Mouse (Mus musculus) embryonic stem cell, embryonic (primary cell): ENCODE data around the gene Orc3.

Source experiments
- CTCF ChIA-PET, 4 experiments: fragments of 300-600 bp in 2 of 4; fragments of 350-600 bp in 2 of 4; sonication (Branson Sonifier 250); formaldehyde crosslinking; loops; one replicate each; lab custom pipeline; 2022; ENCODE audit warnings: inconsistent platforms in 2 of 4; lab: Charles Lee
- POLR2A ChIA-PET, 4 experiments: fragments of 300-600 bp in 2 of 4; fragments of 350-600 bp in 2 of 4; sonication (Branson Sonifier 250); formaldehyde crosslinking; loops; one replicate each; lab custom pipeline; 2022; ENCODE audit warnings: antibody characterized with exemption in 4 of 4, inconsistent platforms in 1 of 4; lab: Charles Lee

Orc3 gene

GRCm38 (mm10) chr4:34614630-34615094 lies at the start of gene Orc3, which contains the start of gene Rars2:
TSS of gene Orc3 (minus strand) at chr4:34614944.
TSS of gene Rars2 (plus strand) at chr4:34614957.
- CTCF ChIA-PET, result no interaction called here
- POLR2A ChIA-PET, result interaction anchor here in 3 of 4 experiments (1.0 to 2.6 kb wide), 15 partner anchors 9 to 305 kb away, joined by 3 to 10 read pairs (median 4); no protein-coding TSS in a partner anchor

- CTCF ChIA-PET, result no interaction called here
These were observed 47.2 kb upstream of the Orc3 start for GRCm38 (mm10) chr4:34661927-34662326.

GRCm38 (mm10) chr4:34661514-34661913 lies 46.8 kb upstream of the Orc3 start:
- CTCF ChIA-PET, result no interaction called here
- POLR2A ChIA-PET, result interaction anchor here (0.6 to 2.7 kb wide), 12 partner anchors 8 to 225 kb away, joined by 3 to 18 read pairs (median 4); partner anchors contain the start of genes Orc3 (in 1 of the 4) and Rars2 (in 1 of the 4)

More at GRCm38 (mm10) chr4:34661927-34662326, 47.2 kb upstream of the Orc3 start:
- POLR2A ChIA-PET, result interaction anchor here (0.8 to 2.7 kb wide), 9 partner anchors 10 to 224 kb away, joined by 3 to 18 read pairs (median 4); partner anchors contain the start of genes Orc3 (in 1 of the 4) and Rars2 (in 1 of the 4)

GRCm38 (mm10) chr4:34659012-34659411 lies 44.3 kb upstream of the Orc3 start:
- CTCF ChIA-PET, result no interaction called here
- POLR2A ChIA-PET, result no interaction called here

- ChIA-PET CTCF (no interaction called here), POLR2A (interaction anchor here in 1 of 4 experiments (0.7 to 2.5 kb wide), 3 partner anchors 11 to 122 kb away, joined by 3 to 7 read pairs (median 3); no protein-coding TSS in a partner anchor)
These were observed 41.4 kb upstream of the Orc3 start for GRCm38 (mm10) chr4:34656101-34656500.

GRCm38 (mm10) chr4:34653179-34653578 lies 38.4 kb upstream of the Orc3 start:
- POLR2A ChIA-PET, result no interaction called here
- CTCF ChIA-PET, result no interaction called here

GRCm38 (mm10) chr4:34644779-34645178 lies 30.0 kb upstream of the Orc3 start:
- ChIA-PET CTCF (no interaction called here), POLR2A (interaction anchor here in 1 of 4 experiments (0.8 to 1.6 kb wide), 5 partner anchors 10 to 29 kb away, joined by 3 to 7 read pairs (median 3); partner anchors contain the start of genes Orc3 and Rars2)

GRCm38 (mm10) chr4:34640731-34641130 lies 26.0 kb upstream of the Orc3 start:
- ChIA-PET POLR2A (no interaction called here), CTCF (no interaction called here)

- ChIA-PET POLR2A (interaction anchor here in 1 of 4 experiments (0.6 kb wide), 1 partner anchor 21 kb away, joined by 3 read pairs; no protein-coding TSS in a partner anchor), CTCF (interaction anchor here in 1 of 4 experiments (0.6 kb wide), 1 partner anchor 1105 kb away, joined by 3 read pairs; no protein-coding TSS in a partner anchor)
These were observed 25.1 kb upstream of the Orc3 start for GRCm38 (mm10) chr4:34639745-34640364.

- ChIA-PET CTCF (interaction anchor here in 2 of 4 experiments (0.6 kb wide), 2 partner anchors 13 to 921 kb away, joined by 4 read pairs; no protein-coding TSS in a partner anchor), POLR2A (interaction anchor here in 2 of 4 experiments (0.7 to 1.7 kb wide), 5 partner anchors 9 to 34 kb away, joined by 3 to 6 read pairs (median 3); no protein-coding TSS in a partner anchor)
These were observed 23.1 kb upstream of the Orc3 start for GRCm38 (mm10) chr4:34637851-34638250.

GRCm38 (mm10) chr4:34637386-34637785 lies 22.6 kb upstream of the Orc3 start:
- CTCF ChIA-PET, result interaction anchor here in 3 of 4 experiments (0.6 to 1.0 kb wide), 4 partner anchors 12 to 921 kb away, joined by 3 to 4 read pairs (median 4); no protein-coding TSS in a partner anchor
- POLR2A ChIA-PET, result interaction anchor here in 2 of 4 experiments (0.6 to 1.7 kb wide), 7 partner anchors 9 to 56 kb away, joined by 3 to 6 read pairs (median 3); partner anchors contain the start of gene Slc35a1 (in 1 of the 2)

- ChIA-PET POLR2A (interaction anchor here in 2 of 4 experiments (0.6 to 1.4 kb wide), 3 partner anchors 21 to 165 kb away, joined by 3 read pairs; no protein-coding TSS in a partner anchor), CTCF (interaction anchor here in 2 of 4 experiments (0.7 to 1.0 kb wide), 2 partner anchors 59 to 428 kb away, joined by 3 read pairs; no protein-coding TSS in a partner anchor)
These were observed 21.3 kb upstream of the Orc3 start for GRCm38 (mm10) chr4:34636036-34636435.

GRCm38 (mm10) chr4:34634129-34634528 lies 19.4 kb upstream of the Orc3 start:
- POLR2A ChIA-PET, result interaction anchor here in 1 of 4 experiments (1.0 to 1.6 kb wide), 2 partner anchors 11 kb away, joined by 3 read pairs; no protein-coding TSS in a partner anchor
- CTCF ChIA-PET, result no interaction called here

GRCm38 (mm10) chr4:34629956-34630355 lies 15.2 kb upstream of the Orc3 start:
- ChIA-PET POLR2A (interaction anchor here in 1 of 4 experiments (0.6 kb wide), 1 partner anchor 50 kb away, joined by 3 read pairs; no protein-coding TSS in a partner anchor), CTCF (no interaction called here)

GRCm38 (mm10) chr4:34626401-34626800 lies 11.7 kb upstream of the Orc3 start:
- ChIA-PET POLR2A (interaction anchor here in 2 of 4 experiments (0.9 to 2.1 kb wide), 5 partner anchors 10 to 36 kb away, joined by 3 to 7 read pairs (median 3); partner anchors contain the start of genes Orc3 (in 1 of the 2) and Rars2 (in 1 of the 2)), CTCF (no interaction called here)

GRCm38 (mm10) chr4:34625556-34625955 lies 10.8 kb upstream of the Orc3 start:
- ChIA-PET POLR2A (interaction anchor here in 2 of 4 experiments (0.9 to 2.1 kb wide), 5 partner anchors 9 to 37 kb away, joined by 3 to 7 read pairs (median 3); partner anchors contain the start of genes Orc3 (in 1 of the 2) and Rars2 (in 1 of the 2)), CTCF (no interaction called here)

GRCm38 (mm10) chr4:34616146-34616545 lies 1.4 kb upstream of the Orc3 start:
- CTCF ChIA-PET, result interaction anchor here in 1 of 4 experiments (0.5 kb wide), 1 partner anchor 307 kb away, joined by 3 read pairs; no protein-coding TSS in a partner anchor
- POLR2A ChIA-PET, result interaction anchor here in 3 of 4 experiments (1.1 to 2.6 kb wide), 17 partner anchors 10 to 304 kb away, joined by 3 to 10 read pairs (median 6); partner anchors contain the start of gene Akirin2 (in 1 of the 3)

GRCm38 (mm10) chr4:34615303-34615702 lies 559 bp upstream of the Orc3 start:
- POLR2A ChIA-PET, result interaction anchor here in 3 of 4 experiments (0.9 to 2.6 kb wide), 23 partner anchors 8 to 305 kb away, joined by 3 to 10 read pairs (median 5); partner anchors contain the start of gene Akirin2 (in 1 of the 3)
- CTCF ChIA-PET, result no interaction called here
